Mouse (Mus musculus) lung, adult 18-20 months (tissue): ENCODE measurements around the gene Slc25a26.

Experiments used
- DNase-seq, 2 experiments: peaks; one replicate each; pipeline ENCODE4 v3.0.0; 2022; ENCODE audit warnings: mixed read lengths in 2 of 2

The Slc25a26 gene

DNA sequence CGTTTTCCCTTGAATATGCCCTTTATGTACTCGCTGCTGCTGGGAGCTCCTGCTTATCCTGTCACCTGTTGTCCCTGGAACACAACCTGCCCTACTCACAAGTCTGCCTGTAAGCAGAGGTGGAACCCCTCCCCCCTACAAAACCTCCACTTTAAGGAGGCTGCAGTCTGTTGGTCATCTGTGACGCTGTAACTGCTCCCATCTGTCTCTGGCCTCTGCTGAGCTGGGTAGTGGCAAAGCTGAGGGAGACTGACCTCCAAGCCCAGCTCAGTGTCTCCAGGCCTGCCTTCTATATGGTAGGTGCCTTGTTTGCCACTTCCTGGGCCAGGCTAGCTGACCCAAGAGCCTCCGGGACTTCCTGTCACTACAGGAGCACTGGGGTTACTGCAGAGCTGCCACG lies 101.7 kb downstream of the Slc25a26 start:
- DNase-seq, result no peak

- no peak for DNase-seq
Measured at GRCm38 (mm10) chr6:94604072-94604471, 103.9 kb downstream of the Slc25a26 start.

DNA sequence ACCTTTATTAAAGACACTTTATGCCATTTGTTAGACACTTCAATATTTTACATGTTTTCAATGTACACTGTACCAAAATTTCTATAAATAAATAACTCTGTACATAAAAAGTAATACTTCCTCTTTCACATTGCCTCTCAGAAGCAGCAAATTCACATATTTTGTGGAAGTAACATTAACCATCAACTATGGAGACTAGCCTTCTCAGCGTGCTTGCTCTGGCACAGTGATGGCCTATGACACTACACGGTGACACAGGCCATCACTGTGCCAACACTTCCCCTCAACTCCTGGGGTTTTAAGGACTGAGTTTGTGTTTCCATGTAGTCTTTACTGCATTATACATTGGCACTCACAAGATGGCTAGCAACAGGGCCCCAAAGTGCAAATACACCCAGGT lies 104.4 kb downstream of the Slc25a26 start:
- DNase-seq, result no peak

GRCm38 (mm10) chr6:94613235-94613895 lies 113.2 kb downstream of the Slc25a26 start:
- no peak for DNase-seq

DNA sequence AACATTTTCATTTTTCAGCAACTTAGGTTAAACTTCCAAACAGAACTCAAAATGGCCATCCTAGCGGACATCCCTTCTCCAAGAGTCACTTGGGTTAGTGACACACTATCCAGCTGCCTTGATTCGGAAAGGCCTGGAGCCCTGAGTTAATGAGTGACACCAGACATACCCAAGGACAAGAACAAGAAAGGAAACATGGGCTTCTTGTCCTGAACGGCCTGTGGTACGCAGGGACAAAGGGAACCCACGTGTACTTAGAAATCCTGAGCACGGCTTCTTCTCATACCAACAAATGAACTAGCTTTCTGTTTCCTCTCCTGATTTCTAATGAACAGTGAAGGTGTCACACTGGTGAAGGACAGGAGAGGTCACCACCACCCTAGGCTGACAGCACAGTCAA lies 114.2 kb downstream of the Slc25a26 start:
- DNase-seq, result no peak

GRCm38 (mm10) chr6:94615936-94616335 lies 115.8 kb downstream of the Slc25a26 start:
- no peak for DNase-seq

DNA sequence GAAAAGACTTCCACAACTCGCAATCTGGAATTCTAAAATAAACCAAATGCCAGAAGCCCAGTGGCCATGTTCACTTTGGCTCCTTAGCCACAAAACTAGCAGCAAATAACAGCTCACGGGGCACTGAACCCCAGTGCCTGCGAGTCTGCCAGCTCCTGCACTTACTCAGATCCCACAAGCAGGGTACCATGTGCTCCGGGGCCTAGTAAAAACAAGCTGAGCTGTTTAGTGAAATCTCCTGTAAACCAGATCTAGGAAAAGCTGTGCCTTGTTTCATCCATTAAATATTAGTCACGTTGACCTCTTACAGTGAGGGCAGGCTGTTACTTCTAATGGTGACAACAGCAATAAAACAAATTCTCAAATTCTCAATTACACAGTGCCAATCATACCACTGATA lies 118.5 kb downstream of the Slc25a26 start:
- DNase-seq, result no peak

DNA sequence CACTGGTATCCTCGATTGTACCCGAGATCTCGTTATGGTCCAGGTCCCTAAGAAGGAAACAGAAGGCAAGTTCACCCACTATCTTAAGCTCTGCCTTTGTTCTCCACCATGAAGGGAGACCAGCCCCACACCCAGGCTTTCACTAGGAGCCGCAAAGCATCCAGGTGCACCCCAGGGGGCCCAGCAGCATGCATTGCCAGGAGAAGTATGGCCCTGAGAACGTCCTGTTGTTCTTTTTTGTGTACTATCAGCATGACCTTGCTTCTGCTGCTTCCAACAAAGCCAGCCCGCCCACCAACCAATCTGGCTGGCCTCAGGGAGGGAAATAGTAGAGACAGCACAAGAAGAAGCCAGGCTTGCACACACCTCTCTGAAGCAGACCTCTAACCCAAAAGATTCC lies 120.2 kb downstream of the Slc25a26 start:
- DNase-seq, result no peak

- DNase-seq, result no peak
Measured at GRCm38 (mm10) chr6:94620801-94621301, 120.7 kb downstream of the Slc25a26 start.

DNA sequence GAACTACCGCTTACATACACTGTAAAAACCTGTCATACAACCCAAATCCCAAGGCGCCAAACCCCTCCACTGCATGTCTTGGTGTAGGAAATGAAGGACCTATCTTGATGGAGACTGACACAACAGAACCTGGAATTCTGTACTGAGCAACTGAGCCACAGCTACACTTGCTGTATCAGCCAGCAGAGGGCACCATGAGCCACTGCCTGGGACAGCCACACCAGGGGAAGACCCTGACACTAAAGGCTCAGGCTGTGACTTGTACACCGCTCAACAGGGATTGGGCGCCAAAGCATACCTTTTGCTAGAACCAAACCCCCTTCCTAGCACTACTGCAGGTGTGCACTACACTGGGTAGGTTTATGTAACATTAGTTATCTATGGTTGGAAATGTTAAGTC lies 122.9 kb downstream of the Slc25a26 start:
- DNase-seq, result peak; percentile 56 to 67

- DNase-seq, result no peak
Measured at GRCm38 (mm10) chr6:94624543-94624942, 124.4 kb downstream of the Slc25a26 start.

GRCm38 (mm10) chr6:94625896-94626295 lies 125.8 kb downstream of the Slc25a26 start:
- no peak for DNase-seq

DNA sequence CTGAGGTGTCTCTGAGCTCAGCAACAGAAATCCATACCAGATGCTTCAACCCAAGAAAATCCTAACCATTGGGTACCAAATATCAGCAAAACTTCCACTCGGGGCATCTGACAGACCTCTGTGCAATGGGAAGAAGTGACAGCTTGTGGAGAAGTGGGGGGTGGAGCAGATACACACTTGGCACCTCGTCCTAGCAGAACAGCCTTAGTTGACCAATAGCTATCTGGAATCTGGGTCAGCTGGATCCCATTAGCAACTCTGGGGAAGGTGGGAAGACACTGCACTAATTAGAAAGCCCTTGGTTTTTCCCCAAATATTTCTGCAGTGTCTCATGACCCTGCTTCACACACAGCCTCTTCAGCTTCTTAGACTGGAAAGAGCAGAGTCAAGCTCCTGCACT lies 126.7 kb downstream of the Slc25a26 start:
- DNase-seq, result no peak

- no peak for DNase-seq
Measured at GRCm38 (mm10) chr6:94627714-94628595, 127.8 kb downstream of the Slc25a26 start.

GRCm38 (mm10) chr6:94628787-94629186 lies 128.7 kb downstream of the Slc25a26 start:
- peak; percentile 59 to 67 for DNase-seq

DNA sequence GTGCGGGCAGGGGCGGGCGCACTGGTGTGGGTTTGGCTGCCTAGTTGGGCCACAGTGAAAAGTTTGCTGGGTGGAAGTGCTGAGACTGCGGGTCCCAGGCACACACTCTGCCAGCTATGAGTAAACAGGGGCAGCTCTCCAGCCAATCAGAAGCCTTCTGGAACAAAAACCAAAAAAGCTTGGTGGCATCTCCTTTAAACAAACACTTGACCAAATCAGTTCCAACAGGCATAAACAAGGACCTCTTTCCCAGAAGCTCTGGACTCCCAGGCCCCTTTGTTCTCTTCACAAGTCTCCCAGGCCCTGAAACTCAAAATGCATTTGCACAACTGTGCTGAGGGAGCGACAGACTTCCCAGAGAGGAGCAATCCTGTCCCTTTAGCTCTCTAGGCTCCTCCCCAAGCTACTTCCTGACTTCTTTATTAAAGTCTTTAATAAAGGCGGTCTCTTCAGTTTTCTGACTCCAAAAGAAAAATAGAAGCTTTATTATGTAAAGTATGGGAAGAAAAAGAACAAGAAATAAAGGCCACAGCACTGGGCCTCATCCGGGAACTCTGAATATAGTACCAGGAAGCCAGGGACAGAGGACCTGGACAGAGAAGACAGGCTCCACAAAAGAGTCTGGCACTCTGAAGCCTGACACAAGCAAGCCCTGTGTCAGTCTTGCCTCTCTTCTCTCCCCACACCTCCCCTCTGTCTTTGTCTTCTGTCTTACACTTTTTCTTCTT lies 131.1 kb downstream of the Slc25a26 start:
- DNase-seq, result peak; percentile 14 to 18

DNA sequence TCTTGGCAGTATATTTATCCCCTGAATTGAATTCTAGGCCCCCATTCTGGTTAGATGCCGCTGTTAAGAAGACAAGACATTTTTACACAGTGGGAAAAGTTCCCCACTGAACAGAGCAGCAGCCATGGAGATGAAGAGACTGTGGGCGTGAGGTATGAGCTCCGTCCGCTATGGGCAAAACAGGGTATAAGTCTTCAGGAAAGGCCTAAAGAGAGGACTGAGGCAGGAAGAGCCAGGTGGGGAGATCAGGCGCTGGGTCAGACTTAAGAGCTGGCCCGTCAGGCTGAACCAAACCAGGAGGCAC lies 131.6 kb downstream of the Slc25a26 start:
- no peak for DNase-seq

GRCm38 (mm10) chr6:94634274-94634673 lies 134.1 kb downstream of the Slc25a26 start:
- DNase-seq, result no peak

GRCm38 (mm10) chr6:94634710-94635109 lies 134.6 kb downstream of the Slc25a26 start:
- DNase-seq, result no peak

GRCm38 (mm10) chr6:94635343-94635742 lies 135.2 kb downstream of the Slc25a26 start:
- no peak for DNase-seq

- DNase-seq, result peak; percentile 36 to 63
Measured at GRCm38 (mm10) chr6:94637024-94637434, 136.9 kb downstream of the Slc25a26 start.

- peak in 1 of 2 experiments; percentile 24 for DNase-seq
Measured at GRCm38 (mm10) chr6:94640297-94640696, 140.2 kb downstream of the Slc25a26 start.

DNA sequence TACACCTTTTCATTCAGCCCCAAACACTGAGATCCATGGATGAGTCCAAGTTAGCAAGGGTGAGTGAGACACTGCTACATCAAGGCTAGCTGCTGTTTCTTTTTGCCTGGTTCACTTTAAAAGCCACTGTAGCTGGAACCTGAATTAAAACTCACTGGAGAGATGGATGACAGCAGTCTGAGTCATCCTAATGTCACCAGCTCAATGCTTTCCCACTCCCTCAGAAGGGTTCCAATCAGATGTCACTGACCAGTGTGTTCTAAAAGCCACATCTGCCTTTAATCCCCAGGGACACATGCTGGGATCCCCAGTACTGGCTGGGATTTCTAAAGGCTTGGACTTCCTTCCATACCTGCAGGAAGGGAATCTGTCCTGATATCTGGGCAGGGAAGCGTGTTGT lies 141.9 kb downstream of the Slc25a26 start:
- no peak for DNase-seq
